Mouse (Mus musculus) lung, embryonic 15.5 days (tissue): Measurements from ENCODE around the gene Als2. TPM values are rescaled to one million over a fixed set of nuclear protein-coding genes. Genes with fewer than 3 reads are reported as not detected.

ENCODE experiments used
- ATAC-seq: fragments of 200-750 bp; cut with Nextera tagmentation; 2 replicates; pipeline ENCODE4 v1.8.0; 2017; ENCODE audit warnings: moderate number of reproducible peaks, borderline replicate concordance; ENCODE audit not compliant: low FRiP score, low TSS enrichment; ENCODE audit errors: extremely low read depth
- H3K27ac ChIP-seq: fragments of 300-500 bp; sonication (generic); 2 replicates; pipeline ENCODE4 v1.5.1; 2015; ENCODE audit warnings: moderate library complexity, mild to moderate bottlenecking, inconsistent platforms
- H3K27me3 ChIP-seq: fragments of 300-500 bp; sonication (generic); 2 replicates; pipeline ENCODE4 v1.6.1; 2015; ENCODE audit warnings: inconsistent platforms
- H3K36me3 ChIP-seq: fragments of 300-500 bp; sonication (generic); 2 replicates; pipeline ENCODE4 v1.6.1; 2015; ENCODE audit warnings: inconsistent platforms
- H3K4me1 ChIP-seq: fragments of 300-500 bp; sonication (generic); 2 replicates; pipeline ENCODE4 v1.6.1; 2015; ENCODE audit warnings: inconsistent platforms
- H3K4me2 ChIP-seq: fragments of 300-500 bp; sonication (generic); 2 replicates; pipeline ENCODE4 v1.6.1; 2015; ENCODE audit warnings: inconsistent platforms, mild to moderate bottlenecking, moderate library complexity
- H3K4me3 ChIP-seq: fragments of 300-500 bp; sonication (generic); 2 replicates; pipeline ENCODE4 v1.5.1; 2015; ENCODE audit warnings: mild to moderate bottlenecking, inconsistent platforms
- H3K9ac ChIP-seq: fragments of 300-500 bp; sonication (generic); 2 replicates; pipeline ENCODE4 v1.6.1; 2015; ENCODE audit warnings: inconsistent platforms
- H3K9me3 ChIP-seq: fragments of 300-500 bp; sonication (generic); 2 replicates; pipeline ENCODE4 v1.6.1; 2016; ENCODE audit warnings: inconsistent platforms
- WGBS: fragments of 180-500 bp; shearing (Covaris S2); methylation state at CpG from one replicate; pipeline ENCODE4 v1.1.7; 2015; 5-methylcytosine and 5-hydroxymethylcytosine counted together
- polyA plus RNA-seq: library from polyadenylated mRNA; unstranded; fragments of >200 nt; fragmentation: Nextera tagmentation; extraction: Ambion mirVana; gene quantifications from 2 replicates; pipeline ENCODE4 v1.2.1, GENCODE M21; 2015

The Als2 gene
- polyA plus RNA-seq, 1 experiment from 2014 or later, result 10.7 TPM

DNA sequence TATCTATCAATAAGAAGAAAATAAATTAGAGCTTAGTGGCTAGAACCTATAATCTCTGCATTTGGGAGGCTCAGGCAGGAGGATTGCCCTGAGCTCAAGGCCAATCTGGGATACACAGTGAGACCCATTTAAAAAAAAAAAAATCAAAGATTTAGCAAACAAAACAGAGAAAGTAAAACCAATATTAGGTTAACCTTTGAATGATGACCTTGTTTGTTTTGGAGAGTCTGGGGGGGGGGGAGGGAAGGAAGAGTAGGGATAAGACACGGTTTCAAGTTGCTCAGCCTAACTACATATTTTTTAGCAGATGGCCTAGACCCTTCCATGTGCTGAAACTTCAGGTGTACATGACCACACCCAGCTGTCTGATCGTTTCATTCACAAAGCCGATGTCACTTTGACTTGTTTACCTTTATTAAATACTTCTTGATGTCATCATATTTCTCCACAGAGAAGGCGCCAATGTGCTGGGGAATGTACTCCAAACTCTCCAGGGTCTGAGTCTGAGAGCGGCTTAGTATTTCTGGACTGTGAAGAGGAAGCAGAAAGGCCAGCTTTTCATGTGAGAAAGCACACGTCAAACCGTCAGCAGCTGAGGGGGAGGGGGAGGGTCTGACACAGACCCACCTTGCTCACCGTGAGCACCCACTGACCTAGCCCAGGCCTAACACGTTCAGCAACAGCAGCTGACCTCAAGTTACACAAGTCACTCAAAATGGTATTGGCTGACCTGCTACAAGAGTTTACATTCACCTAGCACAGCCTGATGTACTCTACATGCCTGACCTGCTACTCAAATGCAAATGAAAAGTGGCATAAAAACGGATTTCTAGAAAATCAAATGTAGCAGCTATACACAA, 62.3 kb downstream of the Als2 start:
- no peak for ATAC-seq
- no peaks in the 10 kb centered on the region for H3K27me3 ChIP-seq
- no peaks in the 10 kb centered on the region for H3K9me3 ChIP-seq
- H3K27ac ChIP-seq, result no peak overlapping the region
- H3K4me1 ChIP-seq, result no peaks in the 10 kb centered on the region
- 40% methylated on average over 10 of the region's 10 CpGs for WGBS
- H3K36me3 ChIP-seq, result peaks cover 32% of the 10 kb centered on the region
- no peak overlapping the region for H3K4me3 ChIP-seq
- no peak overlapping the region for H3K9ac ChIP-seq
- no peak overlapping the region for H3K4me2 ChIP-seq

DNA sequence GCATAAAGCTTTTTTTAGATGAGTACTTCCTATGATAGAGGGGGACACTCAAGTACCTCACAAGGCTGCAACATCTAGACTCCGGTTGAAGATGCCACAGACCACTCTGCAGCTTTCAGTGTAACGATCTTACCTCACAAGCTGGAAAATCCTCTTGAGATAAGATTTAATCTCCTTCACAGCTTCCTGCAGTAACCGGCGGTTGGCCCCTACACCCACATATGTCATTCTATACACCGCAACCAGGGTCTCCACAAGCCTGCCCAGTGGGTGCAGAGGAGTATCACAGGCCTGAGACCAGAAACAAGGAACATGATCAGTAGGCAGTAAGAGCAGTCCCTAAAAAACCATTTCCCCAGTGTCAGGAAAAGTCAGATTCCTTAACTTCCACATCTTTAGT, 64.0 kb downstream of the Als2 start:
- Histone ChIP-seq H3K36me3 (peaks cover 24% of the 10 kb centered on the region; the same call in 1 of the 2 replicates), H3K4me2 (no peak overlapping the region), H3K4me1 (no peaks in the 10 kb centered on the region), H3K9me3 (no peaks in the 10 kb centered on the region), H3K27ac (no peak overlapping the region), H3K9ac (no peak overlapping the region), H3K4me3 (no peak overlapping the region), H3K27me3 (no peaks in the 10 kb centered on the region)
- WGBS, result 62% methylated on average over 5 of the region's 5 CpGs
- ATAC-seq, result no peak

DNA sequence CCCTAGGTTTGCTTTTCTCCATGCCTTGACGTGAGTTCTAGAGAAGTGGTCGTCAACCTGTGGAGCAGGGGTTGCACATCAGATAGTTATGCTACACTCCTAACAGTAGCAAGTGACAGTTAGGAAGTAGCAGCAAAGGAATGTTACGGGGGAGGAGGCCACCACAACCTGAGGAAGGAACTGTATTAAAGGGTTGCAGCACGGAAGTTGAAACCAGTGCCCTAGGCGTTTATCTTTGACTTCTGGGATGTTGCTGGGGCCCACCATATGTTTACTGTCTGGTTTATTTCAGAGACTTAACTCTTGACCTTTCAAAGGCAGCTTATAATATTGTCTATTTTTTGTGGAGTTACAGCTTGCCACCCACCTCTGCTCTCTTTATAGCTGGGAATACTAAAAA, 65.2 kb downstream of the Als2 start:
- ATAC-seq, result no peak
- Histone ChIP-seq H3K4me1 (no peaks in the 10 kb centered on the region), H3K9ac (no peak overlapping the region), H3K27me3 (no peaks in the 10 kb centered on the region), H3K4me2 (no peak overlapping the region), H3K36me3 (peaks cover 23% of the 10 kb centered on the region; the same call in 1 of the 2 replicates), H3K9me3 (no peaks in the 10 kb centered on the region), H3K4me3 (no peak overlapping the region), H3K27ac (no peak overlapping the region)
- WGBS, result 55% methylated on average over 5 of the region's 5 CpGs

DNA sequence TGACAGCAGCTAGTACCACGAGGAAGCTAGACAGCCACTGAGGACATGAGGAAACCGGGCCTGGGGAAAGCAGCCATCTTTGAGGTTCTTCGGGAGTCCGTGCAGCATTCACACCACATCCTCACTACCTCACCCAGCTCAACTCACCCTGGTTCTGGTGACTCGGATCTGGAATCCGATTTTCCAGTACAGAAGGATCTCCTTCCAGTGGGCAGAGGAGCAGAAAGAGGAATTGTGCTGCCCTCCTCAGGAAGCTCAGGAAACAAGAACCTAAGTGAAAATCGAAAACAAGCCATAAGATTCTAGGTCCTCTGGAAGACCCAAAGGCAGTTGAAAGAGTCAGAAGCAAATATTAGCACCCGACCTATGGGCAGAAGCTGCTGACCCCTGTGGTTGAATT, 66.7 kb downstream of the Als2 start:
- H3K36me3 ChIP-seq, result peaks cover 25% of the 10 kb centered on the region; the same call in 1 of the 2 replicates
- no peaks in the 10 kb centered on the region for H3K27me3 ChIP-seq
- H3K27ac ChIP-seq, result no peak overlapping the region
- H3K4me3 ChIP-seq, result no peak overlapping the region
- H3K4me1 ChIP-seq, result no peaks in the 10 kb centered on the region
- H3K9me3 ChIP-seq, result no peaks in the 10 kb centered on the region
- no peak overlapping the region for H3K4me2 ChIP-seq
- no peak overlapping the region for H3K9ac ChIP-seq
- 75% methylated on average over 8 of the region's 8 CpGs for WGBS
- no peak for ATAC-seq

DNA sequence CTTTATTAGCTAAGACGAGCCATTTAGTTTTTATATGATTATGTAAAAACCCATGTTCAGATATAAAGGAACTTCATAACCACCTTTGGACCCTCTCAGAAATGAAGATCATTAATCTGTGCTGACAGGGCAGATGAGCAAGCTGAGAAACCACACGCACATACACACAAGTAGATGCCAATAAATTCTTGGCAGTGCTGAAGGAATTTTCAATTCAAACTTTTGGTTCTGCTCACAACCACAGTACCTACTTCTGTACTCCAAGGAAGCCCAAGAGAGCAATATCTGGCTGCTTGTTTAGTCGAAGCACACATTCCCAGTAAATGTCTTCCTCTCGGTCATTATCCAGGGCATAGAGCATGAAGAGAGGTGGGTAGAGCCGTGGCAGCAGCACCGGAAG, 67.4 kb downstream of the Als2 start:
- Histone ChIP-seq H3K4me1 (no peaks in the 10 kb centered on the region), H3K4me3 (no peak overlapping the region), H3K27ac (no peak overlapping the region), H3K27me3 (no peaks in the 10 kb centered on the region), H3K36me3 (peaks cover 25% of the 10 kb centered on the region; the same call in 1 of the 2 replicates), H3K9me3 (no peaks in the 10 kb centered on the region), H3K4me2 (no peak overlapping the region), H3K9ac (no peak overlapping the region)
- no peak for ATAC-seq
- WGBS, result 78% methylated on average over 6 of the region's 6 CpGs

DNA sequence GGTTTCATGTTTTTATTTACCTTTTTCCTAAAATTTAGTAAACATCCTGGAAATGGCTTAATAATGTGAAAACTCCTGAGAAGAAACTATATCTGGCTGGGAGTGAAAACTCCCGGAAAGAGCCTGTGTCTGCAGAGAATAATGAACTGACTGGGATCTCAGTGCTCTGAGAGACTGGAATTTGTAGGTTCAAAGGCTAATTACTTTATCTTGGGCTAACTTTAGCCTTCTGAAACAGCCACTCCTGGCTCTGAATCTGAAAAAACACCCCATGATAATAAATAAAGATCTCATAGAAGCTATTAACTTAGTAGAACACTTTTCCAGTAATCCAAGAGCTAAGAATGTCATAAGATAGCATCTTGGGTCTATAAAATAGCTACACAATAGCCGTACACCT, 68.5 kb downstream of the Als2 start:
- no peak overlapping the region for H3K27ac ChIP-seq
- no peak overlapping the region for H3K4me2 ChIP-seq
- no peak overlapping the region for H3K9ac ChIP-seq
- H3K9me3 ChIP-seq, result no peaks in the 10 kb centered on the region
- no peaks in the 10 kb centered on the region for H3K27me3 ChIP-seq
- H3K4me3 ChIP-seq, result no peak overlapping the region
- no peaks in the 10 kb centered on the region for H3K4me1 ChIP-seq
- H3K36me3 ChIP-seq, result peaks cover 26% of the 10 kb centered on the region; the same call in 1 of the 2 replicates
- no peak for ATAC-seq
- WGBS, result 49% methylated on average over 2 of the region's 2 CpGs

DNA sequence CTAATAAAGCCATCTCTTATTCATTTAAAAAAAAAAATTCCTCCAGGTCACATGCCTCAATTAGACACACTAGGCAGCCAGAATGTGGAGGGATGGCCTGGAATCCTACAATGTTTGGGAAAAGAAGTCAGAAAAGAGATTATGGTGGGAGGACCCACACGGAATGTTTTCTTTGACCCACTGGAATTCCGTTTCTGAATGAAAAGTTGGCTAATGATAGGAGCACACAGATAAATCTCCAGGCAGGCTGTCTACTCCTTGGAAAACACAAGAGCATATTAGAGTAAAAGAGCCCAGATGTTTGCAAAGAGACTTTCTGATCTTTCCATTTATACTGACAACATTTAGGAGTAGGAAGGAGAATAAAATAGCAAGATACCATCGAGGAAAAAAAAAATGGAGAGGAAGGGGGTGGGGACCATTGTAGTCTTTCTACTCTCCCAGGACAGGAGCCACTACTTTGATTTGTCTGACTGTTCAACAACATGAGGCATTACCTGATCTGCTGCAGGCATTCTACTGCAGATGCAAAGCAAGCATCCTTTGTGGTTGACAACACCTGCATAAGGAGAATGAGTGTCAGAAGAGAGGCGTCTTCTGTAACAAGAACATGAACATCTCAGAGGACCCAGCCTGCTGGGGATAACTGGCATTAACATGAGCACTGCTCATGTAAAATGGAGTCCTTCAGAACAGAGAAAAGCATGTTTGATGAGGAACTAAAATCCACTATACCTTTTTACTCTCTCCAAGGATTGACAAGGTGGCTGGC, 69.2 kb downstream of the Als2 start:
- no peak overlapping the region for H3K9ac ChIP-seq
- no peaks in the 10 kb centered on the region for H3K27me3 ChIP-seq
- no peak overlapping the region for H3K4me3 ChIP-seq
- H3K36me3 ChIP-seq, result peaks cover 27% of the 10 kb centered on the region
- no peak overlapping the region for H3K4me2 ChIP-seq
- H3K4me1 ChIP-seq, result no peaks in the 10 kb centered on the region
- WGBS, result 69% methylated on average over 4 of the region's 4 CpGs
- no peaks in the 10 kb centered on the region for H3K9me3 ChIP-seq
- no peak overlapping the region for H3K27ac ChIP-seq
- no peak for ATAC-seq

DNA sequence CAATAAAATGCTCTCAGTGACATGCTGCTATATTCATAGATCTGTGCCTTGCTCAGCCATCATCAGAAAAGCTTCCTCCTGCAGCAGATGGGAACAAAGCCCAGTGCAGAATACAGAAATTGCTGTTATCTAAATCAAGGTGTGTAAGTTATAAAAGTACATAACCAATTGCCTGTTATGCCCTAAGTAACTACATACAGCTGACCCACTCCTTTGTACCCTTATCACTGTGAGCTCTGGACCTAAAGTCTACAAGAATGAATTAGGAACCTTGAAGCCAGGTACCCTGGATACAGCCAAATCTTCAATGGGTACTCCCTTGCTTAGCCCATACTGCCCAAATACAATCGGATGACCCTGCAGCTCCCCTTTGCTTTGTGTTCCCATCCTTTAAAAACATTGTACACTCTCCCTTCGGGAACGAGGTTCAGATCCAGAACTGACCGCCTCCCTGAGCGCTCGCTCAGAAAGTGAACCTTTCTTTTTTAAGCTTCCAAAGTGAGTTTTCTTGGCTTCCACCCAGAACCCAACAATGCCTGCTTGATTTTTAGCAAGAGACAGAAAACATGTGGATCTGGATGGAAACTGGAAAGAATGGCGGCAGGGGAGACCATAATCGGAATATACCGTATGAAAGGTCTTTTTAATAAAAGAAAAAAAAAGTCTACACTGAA, 70.7 kb downstream of the Als2 start:
- Histone ChIP-seq H3K9ac (no peak overlapping the region), H3K4me2 (no peak overlapping the region), H3K36me3 (peaks cover 28% of the 10 kb centered on the region), H3K27ac (no peak overlapping the region), H3K4me3 (no peak overlapping the region), H3K9me3 (no peaks in the 10 kb centered on the region), H3K27me3 (no peaks in the 10 kb centered on the region), H3K4me1 (no peaks in the 10 kb centered on the region)
- ATAC-seq, result no peak
- WGBS, result 87% methylated on average over 9 of the region's 9 CpGs

DNA sequence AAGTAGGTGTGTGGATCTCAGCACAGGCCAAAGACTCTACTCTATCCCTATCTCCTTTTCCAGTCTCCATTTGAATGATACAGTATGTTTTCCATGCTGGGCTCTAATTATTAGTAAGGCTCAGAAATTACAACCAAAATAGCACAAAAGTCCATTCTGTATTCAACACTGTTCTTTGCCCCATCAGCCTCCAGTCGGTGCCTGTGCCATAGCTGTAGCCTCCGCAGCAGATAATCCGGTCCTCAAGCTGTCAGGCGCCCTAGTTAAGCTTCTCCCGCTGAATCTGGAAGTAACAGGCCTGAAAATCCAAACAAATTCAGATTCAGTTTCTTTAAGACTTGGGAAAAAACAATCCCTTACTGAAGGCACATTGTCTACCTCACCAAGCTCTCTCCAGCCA, 73.1 kb downstream of the Als2 start:
- WGBS, result 66% methylated on average over 5 of the region's 5 CpGs

DNA sequence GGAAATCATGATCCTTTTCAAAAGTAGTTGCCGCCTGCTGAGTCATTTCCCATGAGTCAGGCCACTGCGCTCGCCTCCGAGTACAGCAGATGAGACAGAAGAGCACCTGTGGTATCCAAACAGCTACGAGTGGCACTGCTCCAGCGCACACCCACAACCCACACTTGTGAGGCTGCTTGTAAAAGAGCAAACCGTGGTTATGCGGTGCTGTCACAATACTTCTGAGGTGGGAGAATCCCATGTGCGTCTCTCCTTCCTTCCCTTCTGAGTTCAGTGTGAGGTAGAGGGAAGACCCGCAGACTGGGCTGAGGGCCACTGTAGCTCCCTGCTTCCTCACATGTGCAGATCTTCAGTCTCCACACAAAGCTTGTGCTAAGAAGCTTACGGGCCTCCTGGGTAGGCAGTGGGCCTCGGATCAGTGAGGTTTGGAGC, 74.0 kb downstream of the Als2 start, which contains the start of gene Mpp4:
Gene Mpp4 (minus strand): TSS at position 360 of the 432 bp plus-strand sequence.
- no peak within 1 kb of the TSS for H3K27ac ChIP-seq
- H3K27me3 ChIP-seq, result no peaks in the 10 kb centered on the region
- peaks cover 21% of the 10 kb centered on the region for H3K36me3 ChIP-seq
- H3K4me3 ChIP-seq, result no peak within 1 kb of the TSS
- H3K9ac ChIP-seq, result no peak within 1 kb of the TSS
- no peak within 1 kb of the TSS for H3K4me2 ChIP-seq
- no peak for ATAC-seq
- WGBS, result 70% methylated on average over 12 of the region's 12 CpGs
- H3K4me1 ChIP-seq, result no peaks in the 10 kb centered on the region
- H3K9me3 ChIP-seq, result no peaks in the 10 kb centered on the region

More for the DNA sequence above, 73.1 kb downstream of the Als2 start:
- H3K4me3 ChIP-seq, result no peak overlapping the region
- no peak overlapping the region for H3K27ac ChIP-seq
- H3K27me3 ChIP-seq, result no peaks in the 10 kb centered on the region
- H3K36me3 ChIP-seq, result peaks cover 21% of the 10 kb centered on the region
- ATAC-seq, result no peak
- no peak overlapping the region for H3K9ac ChIP-seq
- no peak overlapping the region for H3K4me2 ChIP-seq
- H3K4me1 ChIP-seq, result no peaks in the 10 kb centered on the region
- H3K9me3 ChIP-seq, result no peaks in the 10 kb centered on the region

DNA sequence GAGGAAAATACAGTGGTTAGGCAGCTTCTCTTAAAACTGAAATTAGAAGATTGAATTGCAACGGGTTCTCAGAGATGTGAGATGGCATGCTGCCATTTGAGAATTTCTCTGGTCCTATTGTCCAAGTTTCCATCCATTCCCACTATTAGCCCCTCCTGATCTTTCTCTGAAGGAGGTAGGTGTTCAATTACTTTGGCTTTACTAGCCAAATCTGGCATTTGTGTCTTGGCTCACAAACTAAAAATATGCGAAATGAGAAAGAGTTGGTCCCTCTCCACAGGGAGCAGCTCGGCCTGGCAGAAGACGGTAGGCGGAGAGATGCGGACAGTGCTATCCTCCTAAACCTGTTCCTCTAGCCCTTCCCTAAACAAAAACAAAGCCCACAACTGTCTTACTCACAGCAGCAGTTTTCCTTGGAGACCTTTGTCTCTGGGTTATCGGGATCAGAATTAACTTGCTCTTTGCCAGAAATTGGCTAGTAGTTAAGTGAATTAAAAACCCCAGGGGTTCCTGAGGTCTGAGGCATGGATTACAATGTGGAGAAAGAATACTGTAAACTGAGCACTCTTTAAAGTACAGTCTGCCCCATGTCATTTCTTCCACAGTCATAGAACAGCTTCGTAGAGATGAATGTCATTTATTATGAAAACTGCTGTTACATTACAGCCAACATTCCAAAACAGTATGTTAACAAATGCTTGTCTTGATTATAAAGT, 74.6 kb downstream of the Als2 start:
- 68% methylated on average over 8 of the region's 8 CpGs for WGBS
- H3K27ac ChIP-seq, result no peak overlapping the region
- H3K4me2 ChIP-seq, result no peak overlapping the region
- H3K27me3 ChIP-seq, result no peaks in the 10 kb centered on the region
- no peak overlapping the region for H3K9ac ChIP-seq
- no peaks in the 10 kb centered on the region for H3K4me1 ChIP-seq
- H3K36me3 ChIP-seq, result peaks cover 19% of the 10 kb centered on the region
- no peaks in the 10 kb centered on the region for H3K9me3 ChIP-seq
- no peak overlapping the region for H3K4me3 ChIP-seq
- no peak for ATAC-seq
